Mouse (Mus musculus): ENCODE measurements around the gene Tuba3b. TPM values are rescaled to one million over a fixed set of nuclear protein-coding genes. Genes with fewer than 3 reads are reported as not detected.

The Tuba3b gene
- total and polyA plus RNA-seq, 3 experiments, result not detected

DNA sequence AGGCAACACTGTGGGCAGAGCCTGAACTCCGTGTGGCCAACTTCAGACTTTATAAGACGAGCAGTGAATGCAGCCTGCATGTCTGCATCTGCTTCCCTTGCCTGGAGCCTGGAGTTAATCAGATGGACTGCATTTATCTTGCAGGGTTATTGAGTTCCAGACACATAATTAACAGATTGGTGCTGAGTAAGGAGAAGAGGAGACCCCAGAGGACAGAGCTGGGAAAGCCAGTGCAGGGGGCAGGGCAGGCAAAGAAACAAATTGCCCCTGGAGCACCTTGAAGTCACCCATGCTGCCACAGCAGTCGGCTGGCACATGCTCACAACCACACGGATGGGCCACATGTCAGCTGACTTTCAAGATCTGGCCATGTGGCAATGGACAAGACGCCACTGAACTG is 48.7 kb downstream of the Tuba3b start:
- H3K9ac ChIP-seq (ENCODE audit: insufficient read depth, low read depth), result no peak overlapping the region
- H3K4me1 ChIP-seq (ENCODE audit: control insufficient read depth in 1 of 2, insufficient read depth in 2 of 2), result 0 out of 4 replicates have a peak, but pooled peaks cover 0 to under 1% of the 10 kb centered on the region in 2 experiments
- H3K36me3 ChIP-seq (replicated peaks in 1 of 2; ENCODE audit: control insufficient read depth in 1 of 2, insufficient read depth in 1 of 2, low read length in 1 of 2), result no peaks in the 10 kb centered on the region
- no peaks in the 10 kb centered on the region for H3K79me2 ChIP-seq (replicated peaks; ENCODE audit: control insufficient read depth, extremely low read depth, insufficient read depth, poor library complexity, severe bottlenecking)
- H3K4me3 ChIP-seq (replicated peaks in 1 of 3; ENCODE audit: low read depth in 2 of 3, low read length in 2 of 3, poor library complexity in 1 of 3), result no peak overlapping the region
- H3K9me3 ChIP-seq (replicated peaks; ENCODE audit: low read length), result peaks cover 3% of the 10 kb centered on the region
- TF ChIP-seq SIN3A (IDR thresholded peaks at IDR 0.05; ENCODE audit: low read length), result no peak
- no peak for TF ChIP-seq MYC (IDR thresholded peaks at IDR 0.05; ENCODE audit: low read depth, low read length)
- no peak for TF ChIP-seq POLR2AphosphoS2 (IDR thresholded peaks at IDR 0.05; ENCODE audit: low read depth, low read length)
- TF ChIP-seq KAT2A (IDR thresholded peaks at IDR 0.05; ENCODE audit: insufficient replicate concordance, low read length), result no peak
- TF ChIP-seq MEF2A (IDR thresholded peaks at IDR 0.05; ENCODE audit: borderline replicate concordance, low read depth, low read length), result no peak
- TF ChIP-seq POLR2A (IDR thresholded peaks at IDR 0.05; ENCODE audit: low read depth, low read length), result no peak
- TF ChIP-seq ELF1 (IDR thresholded peaks at IDR 0.05; ENCODE audit: low read depth, low read length), result no peak
- no peak for TF ChIP-seq JUN (IDR thresholded peaks at IDR 0.05; ENCODE audit: insufficient read depth, low read depth, low read length)
- no peak for TF ChIP-seq SMC3 (IDR thresholded peaks at IDR 0.05; ENCODE audit: low read depth, low read length)
- TF ChIP-seq NELFE (IDR thresholded peaks at IDR 0.05; ENCODE audit: low read depth, low read length), result no peak
- TF ChIP-seq IRF4 (IDR thresholded peaks at IDR 0.05; ENCODE audit: low read depth, low read length), result no peak
- TF ChIP-seq RAD21 (IDR thresholded peaks at IDR 0.05; ENCODE audit: low read depth, low read length), result no peak
- TF ChIP-seq GABPA (IDR thresholded peaks at IDR 0.05; ENCODE audit: insufficient replicate concordance, low read depth, low read length), result no peak
- TF ChIP-seq PAX5 (IDR thresholded peaks at IDR 0.05; ENCODE audit: low read length), result no peak
- TF ChIP-seq EP300 (IDR thresholded peaks at IDR 0.05; ENCODE audit: low read length), result no peak
- no peak for DNase-seq (ENCODE audit: extremely low read depth)
- dilution Hi-C loops (cut with MboI; ENCODE audit: extremely low pct_ligation_motif_present, extremely low pct_unique_long_range_greater_than_20kb, low sequenced_read_pairs), result no loop called here
- no peak overlapping the region for H3K27ac ChIP-seq (ENCODE audit: insufficient read depth, low read depth)
- in situ Hi-C loops (cut with MboI; ENCODE audit: low pct_ligation_motif_present, low pct_unique_long_range_greater_than_20kb, low sequenced_read_pairs), result no loop called here
- no peak overlapping the region for H3K4me2 ChIP-seq (ENCODE audit: insufficient read depth, low read depth, poor library complexity, severe bottlenecking)
- no peaks in the 10 kb centered on the region for H3K27me3 ChIP-seq (replicated peaks)

GRCm38 (mm10) chr6:145665751-145666150 is 50.2 kb downstream of the Tuba3b start:
- Histone ChIP-seq H3K27ac (ENCODE audit: insufficient read depth, low read depth) (no peak overlapping the region), H3K36me3 (replicated peaks in 1 of 2; ENCODE audit: control insufficient read depth in 1 of 2, insufficient read depth in 1 of 2, low read length in 1 of 2) (no peaks in the 10 kb centered on the region), H3K4me3 (replicated peaks in 1 of 3; ENCODE audit: low read depth in 2 of 3, low read length in 2 of 3, poor library complexity in 1 of 3) (no peak overlapping the region), H3K4me2 (ENCODE audit: insufficient read depth, low read depth, poor library complexity, severe bottlenecking) (no peak overlapping the region), H3K4me1 (ENCODE audit: control insufficient read depth in 1 of 2, insufficient read depth in 2 of 2) (no peaks in the 10 kb centered on the region), H3K27me3 (replicated peaks) (no peaks in the 10 kb centered on the region), H3K9me3 (replicated peaks; ENCODE audit: low read length) (peaks cover 3% of the 10 kb centered on the region), H3K79me2 (replicated peaks; ENCODE audit: control insufficient read depth, extremely low read depth, insufficient read depth, poor library complexity, severe bottlenecking) (no peaks in the 10 kb centered on the region), H3K9ac (ENCODE audit: insufficient read depth, low read depth) (no peak overlapping the region)
- dilution Hi-C loops (cut with MboI; ENCODE audit: extremely low pct_ligation_motif_present, extremely low pct_unique_long_range_greater_than_20kb, low sequenced_read_pairs), result no loop called here
- DNase-seq (ENCODE audit: extremely low read depth), result no peak
- peak in 1 of 2 experiments; percentile 21; a peak in 1 of 4 replicates for TF ChIP-seq CTCF (conservative IDR thresholded peaks at IDR 0.05 in 1 of 2, IDR thresholded peaks at IDR 0.05 in 1 of 2; ENCODE audit: low read depth in 2 of 2, low read length in 2 of 2)
- no peak for TF ChIP-seq NELFE (IDR thresholded peaks at IDR 0.05; ENCODE audit: low read depth, low read length)
- in situ Hi-C loops (cut with MboI; ENCODE audit: low pct_ligation_motif_present, low pct_unique_long_range_greater_than_20kb, low sequenced_read_pairs), result no loop called here
